Mouse (Mus musculus): Measurements from ENCODE around the gene Pet117.

GRCm38 (mm10) chr2:144418062-144418461, 49.3 kb downstream of the Pet117 start:
- TF ChIP-seq CTCF (IDR thresholded peaks at IDR 0.05; ENCODE audit: borderline replicate concordance, extremely low read depth, insufficient read depth, insufficient read length), result no peak
- no peak for TF ChIP-seq POLR2A (IDR thresholded peaks at IDR 0.05; ENCODE audit: borderline replicate concordance, extremely low read depth, insufficient read depth, insufficient read length, poor library complexity, severe bottlenecking)

Measured in brain, embryonic 14.5 days (tissue).